Mouse (Mus musculus): ENCODE data around the gene Cox11.
A peak's percentile ranks its signal among the peaks of the same experiment; 100 is the strongest.

Cox11 gene

GRCm38 (mm10) chr11:90665161-90665560 is 27.2 kb downstream of the Cox11 start:
- peak; percentile 57 to 71 for DNase-seq

GRCm38 (mm10) chr11:90666144-90666757 is 28.3 kb downstream of the Cox11 start:
- DNase-seq: no peak

- DNase-seq: no peak
Measured at GRCm38 (mm10) chr11:90666916-90667315, 28.9 kb downstream of the Cox11 start.

- DNase-seq: no peak
Measured at GRCm38 (mm10) chr11:90667325-90667724, 29.4 kb downstream of the Cox11 start.

- DNase-seq: no peak
Measured at GRCm38 (mm10) chr11:90675479-90676110, 37.6 kb downstream of the Cox11 start.

GRCm38 (mm10) chr11:90677027-90677426 is 39.1 kb downstream of the Cox11 start:
- DNase-seq: no peak

GRCm38 (mm10) chr11:90677771-90678288 is 39.9 kb downstream of the Cox11 start:
- DNase-seq: no peak

- DNase-seq: no peak
Measured at GRCm38 (mm10) chr11:90678582-90678981, 40.6 kb downstream of the Cox11 start.

- no peak for DNase-seq
Measured at GRCm38 (mm10) chr11:90681171-90681570, 43.2 kb downstream of the Cox11 start.

- DNase-seq: no peak
Measured at GRCm38 (mm10) chr11:90684765-90685164, 46.8 kb downstream of the Cox11 start.

GRCm38 (mm10) chr11:90685196-90685595 is 47.2 kb downstream of the Cox11 start:
- no peak for DNase-seq

- DNase-seq: peak in 1 of 2 experiments; percentile 5
Measured at GRCm38 (mm10) chr11:90686287-90687025, 48.5 kb downstream of the Cox11 start.

GRCm38 (mm10) chr11:90687040-90687439 is 49.1 kb downstream of the Cox11 start:
- no peak for DNase-seq

- DNase-seq: peak; percentile 81 to 88
Measured at GRCm38 (mm10) chr11:90687460-90688416, 49.8 kb downstream of the Cox11 start, which contains the start of gene Tom1l1. Gene Tom1l1 (minus strand): TSS chr11:90688366.

- DNase-seq: no peak
Measured at GRCm38 (mm10) chr11:90690361-90690760, 52.4 kb downstream of the Cox11 start.

- peak in 1 of 2 experiments; percentile 7 for DNase-seq
Measured at GRCm38 (mm10) chr11:90694206-90694605, 56.2 kb downstream of the Cox11 start.
